Mouse (Mus musculus): ENCODE measurements around the gene Bckdhb.

- TF ChIP-seq CTCF (IDR thresholded peaks at IDR 0.05; ENCODE audit: low read depth) (no peak), EP300 (IDR thresholded peaks at IDR 0.05; ENCODE audit: low read depth) (no peak)
These were observed 189.3 kb downstream of the Bckdhb start for GRCm38 (mm10) chr9:84114254-84114653.

Data from liver, embryonic 14.5 days (tissue).